Mouse (Mus musculus): ENCODE measurements around the gene Gimap1. TPM values are rescaled to one million over a fixed set of nuclear protein-coding genes. Genes with fewer than 3 reads are reported as not detected.
A peak's percentile ranks its signal among the peaks of the same experiment; 100 is the strongest.

Gimap1 gene
- polyA plus RNA-seq, 1 experiment from 2014 or later, result 15.2 TPM

DNA sequence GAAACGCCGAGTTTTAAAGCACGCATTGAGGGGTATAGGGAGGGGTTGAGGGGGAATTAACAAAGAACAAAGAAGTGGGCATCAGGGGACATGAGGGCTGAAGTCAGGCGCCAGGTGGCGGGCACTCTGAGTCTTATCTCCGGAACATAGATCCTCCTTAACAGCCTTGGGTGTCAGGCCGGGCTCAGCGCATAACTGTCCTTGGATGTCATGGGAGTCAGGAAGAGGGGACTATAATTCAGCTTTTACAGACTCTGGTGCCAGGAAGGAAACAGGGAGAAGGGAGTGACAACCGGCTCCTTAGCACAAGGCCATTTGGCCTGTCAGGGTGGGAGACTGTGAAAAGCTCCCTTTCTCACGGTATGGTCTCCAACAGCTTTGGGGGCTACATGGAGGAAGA, 25.6 kb downstream of the Gimap1 start:
- Histone ChIP-seq H3K4me3 (ENCODE audit: low read depth, low read length) (no peak overlapping the region), H3K9ac (ENCODE audit: low read depth, low read length) (no peak overlapping the region)
- no peak for TF ChIP-seq CTCF (IDR thresholded peaks at IDR 0.05; ENCODE audit: low read depth)

DNA sequence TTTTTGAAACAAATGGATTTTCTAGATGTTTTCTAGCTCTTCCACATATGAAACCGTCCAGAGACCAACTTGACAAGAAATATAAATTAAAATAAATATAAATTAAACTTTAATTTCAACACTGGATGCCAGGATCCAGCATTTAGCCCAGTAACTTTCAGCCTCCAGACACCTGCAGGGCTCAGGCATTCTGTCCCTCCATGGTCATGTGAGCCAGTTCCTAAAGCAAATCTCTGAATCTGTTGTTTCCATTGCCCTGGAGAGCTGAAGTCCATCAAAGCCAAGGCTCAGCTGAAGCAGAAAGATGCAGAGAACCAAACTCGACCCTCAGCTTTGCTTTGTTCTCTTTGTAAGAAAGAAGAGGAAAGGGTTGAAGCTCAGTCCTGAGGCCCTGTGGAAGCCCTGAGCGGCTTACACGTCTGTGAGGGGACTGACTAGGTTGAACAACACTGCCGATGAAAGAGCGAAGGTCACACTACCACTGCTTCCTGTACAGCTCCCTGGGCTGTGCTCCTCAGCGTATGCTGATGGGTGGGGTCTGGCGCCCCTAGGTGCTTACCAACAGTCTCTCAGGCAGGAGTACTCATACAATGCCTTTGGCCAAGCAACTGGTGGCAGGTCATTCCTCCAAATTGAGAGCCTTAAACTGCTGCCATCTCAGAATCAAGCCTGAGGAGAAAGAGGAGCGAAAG, 29.5 kb downstream of the Gimap1 start:
- TF ChIP-seq CTCF (IDR thresholded peaks at IDR 0.05; ENCODE audit: low read depth), result 0 out of 2 replicates have a peak, but pooled peaks have one; percentile 18
- Histone ChIP-seq H3K27me3 (replicated peaks; ENCODE audit: control insufficient read depth, insufficient read depth, low read length) (no peaks in the 10 kb centered on the region), H3K4me3 (ENCODE audit: low read depth, low read length) (no peak overlapping the region), H3K9me3 (ENCODE audit: control insufficient read depth) (no peaks in the 10 kb centered on the region), H3K4me1 (replicated peaks; ENCODE audit: control insufficient read depth, insufficient read depth, low read length) (no peaks in the 10 kb centered on the region), H3K27ac (ENCODE audit: low read depth, low read length) (0 out of 2 replicates have a peak overlapping the region, but pooled peaks have one; percentile 17), H3K9ac (ENCODE audit: low read depth, low read length) (no peak overlapping the region), H3K36me3 (ENCODE audit: control insufficient read depth, insufficient read depth) (no peaks in the 10 kb centered on the region), H3K4me2 (replicated peaks; ENCODE audit: low read depth) (no peak overlapping the region)
- peak; percentile 67 for ATAC-seq
- WGBS, result 49% methylated on average over 9 of the region's 9 CpGs

More for the DNA sequence above, 25.6 kb downstream of the Gimap1 start:
- H3K27me3 ChIP-seq (replicated peaks; ENCODE audit: control insufficient read depth, insufficient read depth, low read length), result no peaks in the 10 kb centered on the region
- no peaks in the 10 kb centered on the region for H3K4me1 ChIP-seq (replicated peaks; ENCODE audit: control insufficient read depth, insufficient read depth, low read length)
- no peak overlapping the region for H3K27ac ChIP-seq (ENCODE audit: low read depth, low read length)
- H3K4me2 ChIP-seq (replicated peaks; ENCODE audit: low read depth), result no peak overlapping the region
- no peaks in the 10 kb centered on the region for H3K9me3 ChIP-seq (ENCODE audit: control insufficient read depth)
- H3K36me3 ChIP-seq (ENCODE audit: control insufficient read depth, insufficient read depth), result no peaks in the 10 kb centered on the region
- ATAC-seq, result no peak
- WGBS, result 93% methylated on average over 10 of the region's 10 CpGs

DNA sequence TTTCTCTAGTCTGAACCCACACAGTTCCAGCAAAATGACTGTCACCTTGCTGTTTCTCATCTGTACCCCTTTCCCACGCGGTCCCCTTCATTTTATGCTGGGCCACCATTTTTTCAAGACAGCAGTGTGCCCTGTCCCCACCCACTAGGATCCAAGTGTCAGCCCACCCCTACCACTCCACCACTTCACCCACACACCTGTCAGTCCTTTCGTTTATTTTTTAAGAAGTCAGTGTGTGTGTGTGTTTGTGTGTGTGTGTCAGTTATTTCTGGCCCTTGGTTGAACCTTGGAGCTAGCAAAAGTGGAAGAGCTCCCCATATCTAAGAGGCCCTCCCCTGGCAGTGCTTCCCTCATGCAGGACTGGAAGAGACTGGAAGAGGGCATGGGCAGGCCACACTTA, 30.1 kb downstream of the Gimap1 start:
- ATAC-seq, result no peak
- Histone ChIP-seq H3K27me3 (replicated peaks; ENCODE audit: control insufficient read depth, insufficient read depth, low read length) (no peaks in the 10 kb centered on the region), H3K4me1 (replicated peaks; ENCODE audit: control insufficient read depth, insufficient read depth, low read length) (no peaks in the 10 kb centered on the region), H3K9me3 (ENCODE audit: control insufficient read depth) (no peaks in the 10 kb centered on the region), H3K4me2 (replicated peaks; ENCODE audit: low read depth) (no peak overlapping the region), H3K4me3 (ENCODE audit: low read depth, low read length) (no peak overlapping the region), H3K36me3 (ENCODE audit: control insufficient read depth, insufficient read depth) (no peaks in the 10 kb centered on the region), H3K27ac (ENCODE audit: low read depth, low read length) (0 out of 2 replicates have a peak overlapping the region, but pooled peaks have one; percentile 17), H3K9ac (ENCODE audit: low read depth, low read length) (no peak overlapping the region)
- 70% methylated on average over 3 of the region's 3 CpGs for WGBS
- no peak for TF ChIP-seq CTCF (IDR thresholded peaks at IDR 0.05; ENCODE audit: low read depth)

DNA sequence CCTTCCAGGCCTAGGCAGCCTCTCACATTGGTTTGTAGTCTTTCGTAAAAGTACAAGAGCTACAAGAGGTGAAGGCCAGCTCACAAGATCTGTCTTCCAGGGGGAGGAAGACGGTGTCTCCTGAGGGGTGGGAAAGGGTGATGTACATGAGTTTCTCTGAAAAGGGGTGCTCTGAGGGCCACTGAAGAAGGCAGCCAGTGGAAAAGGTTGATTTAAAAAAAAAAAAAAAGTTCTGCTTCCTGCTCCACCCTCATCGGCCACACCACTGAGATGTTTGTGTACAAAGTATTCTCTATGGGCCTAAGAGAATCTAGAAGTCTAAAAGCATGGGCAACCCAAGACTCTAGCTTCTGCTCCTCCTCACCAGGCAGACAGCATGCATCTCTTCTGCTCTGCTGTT, 31.8 kb downstream of the Gimap1 start, which contains the start of gene Gimap3:
TSS of gene Gimap3 (minus strand) at position 156 of the 400 bp plus-strand sequence.
- Histone ChIP-seq H3K9ac (ENCODE audit: low read depth, low read length) (no peak within 1 kb of the TSS), H3K27ac (ENCODE audit: low read depth, low read length) (no peak within 1 kb of the TSS), H3K27me3 (replicated peaks; ENCODE audit: control insufficient read depth, insufficient read depth, low read length) (no peaks in the 10 kb centered on the region), H3K4me2 (replicated peaks; ENCODE audit: low read depth) (no peak within 1 kb of the TSS), H3K4me1 (replicated peaks; ENCODE audit: control insufficient read depth, insufficient read depth, low read length) (no peaks in the 10 kb centered on the region), H3K36me3 (ENCODE audit: control insufficient read depth, insufficient read depth) (no peaks in the 10 kb centered on the region), H3K4me3 (ENCODE audit: low read depth, low read length) (no peak within 1 kb of the TSS), H3K9me3 (ENCODE audit: control insufficient read depth) (no peaks in the 10 kb centered on the region)
- no peak for ATAC-seq
- 75% methylated on average over 3 of the region's 3 CpGs for WGBS
- no peak for TF ChIP-seq CTCF (IDR thresholded peaks at IDR 0.05; ENCODE audit: low read depth)

DNA sequence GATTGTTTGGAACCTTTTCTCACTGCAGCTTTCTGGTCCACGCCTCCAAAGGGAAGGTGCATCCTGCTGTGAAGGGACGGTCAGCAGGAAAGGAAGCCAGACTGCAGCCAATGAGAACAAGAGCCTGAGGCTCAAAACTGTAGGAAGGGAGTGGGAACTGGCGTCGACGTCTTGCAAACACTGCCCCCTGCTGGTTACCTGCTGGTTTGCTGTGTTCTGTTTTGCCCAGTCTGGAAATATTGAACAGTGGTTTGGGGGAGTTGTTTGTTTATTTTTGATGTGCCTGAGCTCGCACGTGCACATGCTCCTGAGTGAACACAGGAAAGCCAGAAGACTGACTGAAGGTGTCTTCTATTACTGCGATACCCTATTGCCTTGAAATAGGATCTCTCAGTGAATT, 33.2 kb downstream of the Gimap1 start:
- Histone ChIP-seq H3K27me3 (replicated peaks; ENCODE audit: control insufficient read depth, insufficient read depth, low read length) (no peaks in the 10 kb centered on the region), H3K4me3 (ENCODE audit: low read depth, low read length) (no peak overlapping the region), H3K9ac (ENCODE audit: low read depth, low read length) (no peak overlapping the region), H3K36me3 (ENCODE audit: control insufficient read depth, insufficient read depth) (no peaks in the 10 kb centered on the region), H3K27ac (ENCODE audit: low read depth, low read length) (no peak overlapping the region), H3K4me1 (replicated peaks; ENCODE audit: control insufficient read depth, insufficient read depth, low read length) (no peaks in the 10 kb centered on the region), H3K4me2 (replicated peaks; ENCODE audit: low read depth) (no peak overlapping the region), H3K9me3 (ENCODE audit: control insufficient read depth) (no peaks in the 10 kb centered on the region)
- peak; percentile 47; the same call in 1 of the 2 replicates for ATAC-seq
- WGBS, result 5% methylated on average over 8 of the region's 8 CpGs
- TF ChIP-seq CTCF (IDR thresholded peaks at IDR 0.05; ENCODE audit: low read depth), result peak; percentile 93

DNA sequence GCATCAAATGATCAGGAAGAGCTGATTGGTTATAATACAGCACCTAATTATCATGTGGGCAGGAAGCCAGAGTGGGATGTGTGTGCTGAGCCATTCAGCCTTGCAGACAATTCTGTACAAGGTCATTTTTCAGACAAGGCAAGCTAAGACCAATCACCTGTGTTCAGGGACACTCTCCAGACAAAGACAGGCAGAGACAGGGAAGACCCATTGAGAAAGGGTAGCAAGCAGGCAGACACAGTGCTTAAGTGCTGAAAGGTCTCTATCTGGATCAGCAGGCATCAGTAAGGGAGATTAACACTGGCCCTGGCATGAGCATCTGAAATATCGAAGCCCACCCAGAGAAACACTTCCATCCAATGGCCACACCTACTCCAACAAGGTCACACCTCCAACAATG, 45.6 kb downstream of the Gimap1 start:
- H3K9me3 ChIP-seq (ENCODE audit: control insufficient read depth), result no peaks in the 10 kb centered on the region
- H3K4me2 ChIP-seq (replicated peaks; ENCODE audit: low read depth), result no peak overlapping the region
- no peak for ATAC-seq
- no peak for TF ChIP-seq CTCF (IDR thresholded peaks at IDR 0.05; ENCODE audit: low read depth)
- H3K27me3 ChIP-seq (replicated peaks; ENCODE audit: control insufficient read depth, insufficient read depth, low read length), result no peaks in the 10 kb centered on the region
- H3K4me3 ChIP-seq (ENCODE audit: low read depth, low read length), result no peak overlapping the region
- H3K36me3 ChIP-seq (ENCODE audit: control insufficient read depth, insufficient read depth), result no peaks in the 10 kb centered on the region
- no peaks in the 10 kb centered on the region for H3K4me1 ChIP-seq (replicated peaks; ENCODE audit: control insufficient read depth, insufficient read depth, low read length)
- no peak overlapping the region for H3K27ac ChIP-seq (ENCODE audit: low read depth, low read length)
- H3K9ac ChIP-seq (ENCODE audit: low read depth, low read length), result no peak overlapping the region
- WGBS, result 100% methylated on average over 1 of the region's 1 CpGs
